Mouse (Mus musculus): ENCODE results near the gene Ndufaf4. TPM values are rescaled to one million over a fixed set of nuclear protein-coding genes. Genes with fewer than 3 reads are reported as not detected.

The Ndufaf4 gene
- polyA plus RNA-seq, 1 experiment from 2014 or later: 69.6 TPM

- 38% methylated on average over 6 of the region's 6 CpGs for WGBS
- ATAC-seq (ENCODE audit: low FRiP score) (no peak), DNase-seq (ENCODE audit: low spot score, missing footprints) (no peak)
- Histone ChIP-seq H3K27me3 (ENCODE audit: control insufficient read depth, insufficient read depth, low read length) (no peaks in the 10 kb centered on the region), H3K27ac (ENCODE audit: low read depth, low read length) (no peak overlapping the region), H3K4me1 (ENCODE audit: control insufficient read depth, insufficient read depth, low read length) (no peaks in the 10 kb centered on the region; the same call in 1 of the 2 replicates), H3K36me3 (ENCODE audit: control insufficient read depth, insufficient read depth, low read length) (no peaks in the 10 kb centered on the region), H3K9ac (ENCODE audit: low read length) (no peak overlapping the region), H3K9me3 (ENCODE audit: control insufficient read depth, low read length) (no peaks in the 10 kb centered on the region), H3K4me2 (no peak overlapping the region), H3K4me3 (ENCODE audit: low read depth, low read length) (no peak overlapping the region)
These were observed 45.0 kb downstream of the Ndufaf4 start for GRCm38 (mm10) chr4:24942728-24943424.

Other genes starting within 250 kb of the Ndufaf4 start
- gene Klhl32, start 47.0 kb upstream of the Ndufaf4 start, polyA plus RNA-seq (2014; fragmentation: Nextera tagmentation; extraction: Ambion mirVana): 5.8 and 6.4 TPM in 2 replicates
- 2.3 and 2.4 TPM in 2 replicates for gene Gpr63, start 68.3 kb downstream of the Ndufaf4 start, polyA plus RNA-seq (2014; fragmentation: Nextera tagmentation; extraction: Ambion mirVana)

Data from midbrain, embryonic 11.5 days (tissue).